Mouse (Mus musculus) kidney, embryonic 16.5 days (tissue): ENCODE measurements around the gene Steap1. TPM values are rescaled to one million over a fixed set of nuclear protein-coding genes. Genes with fewer than 3 reads are reported as not detected.
A peak's percentile ranks its signal among the peaks of the same experiment; 100 is the strongest.

Experiments used
- ATAC-seq: fragments of 200-750 bp; cut with Nextera tagmentation; 2 replicates; pipeline ENCODE4 v1.8.0; 2017; ENCODE audit warnings: moderate TSS enrichment; ENCODE audit not compliant: low FRiP score, low TSS enrichment
- H3K27ac ChIP-seq: fragments of 300-500 bp; sonication (generic); 2 replicates; pipeline ENCODE4 v1.5.1; 2014; ENCODE audit warnings: low read length
- H3K27me3 ChIP-seq: fragments of 300-500 bp; sonication (generic); 2 replicates; pipeline ENCODE4 v1.6.1; 2014; ENCODE audit warnings: low read length, control low read depth, mixed read lengths; ENCODE audit not compliant: insufficient read depth
- H3K36me3 ChIP-seq: fragments of 300-500 bp; sonication (generic); 2 replicates; pipeline ENCODE4 v1.6.1; 2014; ENCODE audit warnings: low read length, control low read depth, mixed read lengths; ENCODE audit not compliant: insufficient read depth
- H3K4me1 ChIP-seq: fragments of 300-500 bp; sonication (generic); 2 replicates; pipeline ENCODE4 v1.6.1; 2014; ENCODE audit warnings: low read length, control low read depth, mixed read lengths; ENCODE audit not compliant: insufficient read depth
- H3K4me2 ChIP-seq: fragments of 300-500 bp; sonication (generic); replicated peaks from 2 replicates; pipeline ENCODE4 v1.6.1; 2014; ENCODE audit warnings: low read depth, low read length
- H3K4me3 ChIP-seq: fragments of 300-500 bp; sonication (generic); 2 replicates; pipeline ENCODE4 v1.5.1; 2014; ENCODE audit warnings: mild to moderate bottlenecking, low read length
- H3K9ac ChIP-seq: fragments of 300-500 bp; sonication (generic); replicated peaks from 2 replicates; pipeline ENCODE4 v1.6.1; 2014; ENCODE audit warnings: low read length
- H3K9me3 ChIP-seq: fragments of 300-500 bp; sonication (generic); 2 replicates; pipeline ENCODE4 v1.6.1; 2016; ENCODE audit warnings: low read length, control low read depth
- WGBS: fragments of 180-500 bp; shearing (Covaris S2); extraction: QIAGEN DNeasy Blood & Tissue Kit; methylation state at CpG from one replicate; pipeline ENCODE4 v1.1.7; 2014; 5-methylcytosine and 5-hydroxymethylcytosine counted together
- polyA plus RNA-seq: library from polyadenylated mRNA; unstranded; fragments of >200 nt; fragmentation: Nextera tagmentation; extraction: Ambion mirVana; gene quantifications from 2 replicates; pipeline ENCODE4 v1.2.1, GENCODE M21; 2015

Gene Steap1
- polyA plus RNA-seq, 1 experiment from 2014 or later, result 13.6 TPM

GRCm38 (mm10) chr5:5688945-5689540, 60.1 kb downstream of the Steap1 start:
- H3K9ac ChIP-seq, result no peak overlapping the region
- no peak overlapping the region for H3K4me2 ChIP-seq
- H3K36me3 ChIP-seq, result no peaks in the 10 kb centered on the region
- H3K27ac ChIP-seq, result no peak overlapping the region
- peaks cover 20% of the 10 kb centered on the region for H3K4me1 ChIP-seq
- no peak overlapping the region for H3K4me3 ChIP-seq
- no peak for ATAC-seq
- H3K9me3 ChIP-seq, result no peaks in the 10 kb centered on the region
- H3K27me3 ChIP-seq, result no peaks in the 10 kb centered on the region
- 70% methylated on average over 8 of the region's 8 CpGs for WGBS

- no peaks in the 10 kb centered on the region for H3K36me3 ChIP-seq
- 47% methylated on average over 6 of the region's 6 CpGs for WGBS
- H3K4me1 ChIP-seq, result peaks cover 20% of the 10 kb centered on the region
- H3K4me3 ChIP-seq, result no peak overlapping the region
- H3K27me3 ChIP-seq, result no peaks in the 10 kb centered on the region
- no peak overlapping the region for H3K4me2 ChIP-seq
- no peak overlapping the region for H3K27ac ChIP-seq
- no peaks in the 10 kb centered on the region for H3K9me3 ChIP-seq
- no peak for ATAC-seq
- no peak overlapping the region for H3K9ac ChIP-seq
Measured at GRCm38 (mm10) chr5:5688228-5688627, 60.9 kb downstream of the Steap1 start.

GRCm38 (mm10) chr5:5686973-5687372, 62.2 kb downstream of the Steap1 start:
- Histone ChIP-seq H3K9ac (no peak overlapping the region), H3K9me3 (no peaks in the 10 kb centered on the region), H3K36me3 (no peaks in the 10 kb centered on the region), H3K27ac (no peak overlapping the region), H3K27me3 (no peaks in the 10 kb centered on the region), H3K4me3 (no peak overlapping the region), H3K4me1 (peaks cover 17% of the 10 kb centered on the region), H3K4me2 (no peak overlapping the region)
- 8% methylated on average over 1 of the region's 1 CpGs for WGBS
- ATAC-seq, result peak; percentile 77

Other genes with a start within 250 kb of the Steap1 start
- gene Cldn12, start 234.4 kb downstream of the Steap1 start, polyA plus RNA-seq, result 36.6 and 42.2 TPM in 2 replicates
- gene Gtpbp10, start 189.8 kb downstream of the Steap1 start, polyA plus RNA-seq, result 31.9 and 32.4 TPM in 2 replicates
- 0.77 and 0.86 TPM in 2 replicates for gene Gm8773, start 175.5 kb downstream of the Steap1 start, polyA plus RNA-seq
- 2.8 and 4.2 TPM in 2 replicates for gene Cfap69, start 85.1 kb downstream of the Steap1 start, polyA plus RNA-seq
- gene Steap2, start 54.7 kb downstream of the Steap1 start, polyA plus RNA-seq, result 25.8 and 29.1 TPM in 2 replicates